Mouse (Mus musculus) frontal cortex, postnatal 25 days (tissue): ENCODE results near the gene Aip.
"Not testable (repeated sequence)": the region's sequence is repeated elsewhere in the genome, so short reads cannot be mapped to it uniquely, and the experiment has no call there.

Source experiments
- DNase-seq, 2 experiments: peaks; one replicate each; pipeline ENCODE4 v3.0.0; 2022; ENCODE audit warnings: low spot score in 2 of 2

Aip gene

GRCm38 (mm10) chr19:4135963-4136345, 10.3 kb upstream of the Aip start:
- DNase-seq: not testable (repeated sequence)

DNA sequence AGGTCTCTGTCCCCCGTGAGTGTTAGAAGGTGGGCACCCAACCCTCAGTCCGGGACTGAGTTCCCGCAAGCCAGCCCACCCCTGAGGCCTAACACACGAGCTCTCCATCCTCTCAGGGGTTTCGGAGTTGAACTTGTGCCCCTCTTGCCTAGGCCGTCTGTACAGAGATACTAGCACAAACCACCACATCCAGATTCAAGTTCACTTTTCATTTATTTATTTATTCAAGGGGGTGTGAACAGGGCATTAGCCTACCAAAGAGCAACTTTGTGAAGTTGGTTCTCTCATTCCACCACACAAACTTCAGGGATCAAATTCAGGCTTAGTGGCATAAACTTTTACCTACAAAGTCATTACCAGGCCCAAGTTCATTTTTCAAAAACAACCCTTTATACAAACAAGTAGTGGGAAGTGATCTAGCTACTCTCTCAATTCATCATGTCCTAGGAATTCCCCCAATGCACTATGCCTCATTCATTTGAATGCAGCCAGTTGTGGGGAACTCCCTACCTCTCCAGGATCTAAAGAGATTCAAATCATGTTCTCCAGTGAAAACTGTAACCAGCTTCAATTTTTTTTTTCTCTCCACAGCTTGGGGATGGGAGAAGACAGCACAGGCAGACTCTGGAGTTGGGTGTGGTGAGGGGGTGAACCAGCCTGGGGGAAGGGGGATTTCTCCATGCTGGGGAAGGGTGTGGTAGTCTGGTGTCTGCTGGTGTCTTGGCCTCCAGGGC, 9.7 kb upstream of the Aip start:
- DNase-seq: not testable (repeated sequence)

GRCm38 (mm10) chr19:4134354-4134753, 8.7 kb upstream of the Aip start:
- no peak for DNase-seq

DNA sequence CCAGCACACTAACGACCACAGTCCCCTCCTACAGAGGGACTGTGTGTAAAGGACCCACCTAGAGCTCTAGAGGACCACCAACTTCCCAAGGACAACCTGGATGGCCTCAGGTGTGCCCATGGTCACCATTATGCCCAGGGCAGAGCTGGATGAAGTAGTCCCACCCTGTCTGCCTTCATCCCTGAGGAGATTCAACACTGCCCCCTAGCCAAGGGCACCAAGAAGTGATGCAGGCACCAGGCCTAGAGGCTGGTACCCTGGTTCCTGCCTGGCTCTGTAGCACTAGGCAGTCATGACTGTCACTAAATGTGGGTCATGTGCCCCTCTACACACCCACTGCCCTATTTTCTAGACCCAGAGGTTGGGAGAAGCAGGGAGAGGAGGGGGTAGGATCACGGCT, 6.1 kb upstream of the Aip start:
- no peak for DNase-seq

DNA sequence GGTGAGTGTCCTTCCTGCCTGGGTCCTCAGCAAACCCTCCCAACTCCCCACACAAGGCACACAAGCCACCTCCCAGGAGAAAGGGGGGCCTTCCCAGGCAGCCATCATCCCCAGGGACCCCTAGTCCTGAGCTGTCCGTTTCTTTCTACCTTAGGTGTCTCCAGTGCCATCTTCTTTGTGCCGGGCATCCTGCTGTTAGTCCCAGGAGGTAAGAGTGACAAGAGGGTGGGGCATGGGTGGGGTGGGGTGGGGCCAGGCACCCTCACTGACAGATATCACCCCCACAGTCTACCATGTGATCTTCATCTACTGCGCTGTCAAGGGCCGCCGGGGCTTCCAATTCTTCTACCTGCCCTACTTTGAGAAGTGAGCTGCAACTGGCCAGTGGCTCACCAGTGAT, 5.4 kb upstream of the Aip start:
- no peak for DNase-seq

- no peak for DNase-seq
Observed at GRCm38 (mm10) chr19:4130106-4130505, 4.4 kb upstream of the Aip start.

- DNase-seq: no peak
Observed at GRCm38 (mm10) chr19:4129462-4129861, 3.8 kb upstream of the Aip start.

GRCm38 (mm10) chr19:4126759-4127495, 1.3 kb upstream of the Aip start:
- DNase-seq: no peak

DNA sequence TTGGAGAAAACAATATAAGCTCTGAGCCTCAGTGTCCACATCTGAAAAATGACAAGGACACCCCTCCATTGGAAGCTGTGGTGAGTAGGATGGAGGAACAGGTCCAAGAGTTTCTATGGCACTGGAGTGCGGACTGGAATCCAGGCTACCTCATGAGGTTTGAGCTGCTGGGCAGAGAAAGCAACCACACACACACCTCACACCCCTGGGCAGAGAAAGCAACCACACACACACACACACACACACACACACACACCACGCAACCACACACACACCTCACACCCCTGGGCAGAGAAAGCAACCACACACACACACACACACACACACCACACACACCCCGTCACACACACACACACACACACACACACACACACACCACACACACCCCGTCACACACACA, 390 bp downstream of the Aip start:
- not testable (repeated sequence) for DNase-seq

DNA sequence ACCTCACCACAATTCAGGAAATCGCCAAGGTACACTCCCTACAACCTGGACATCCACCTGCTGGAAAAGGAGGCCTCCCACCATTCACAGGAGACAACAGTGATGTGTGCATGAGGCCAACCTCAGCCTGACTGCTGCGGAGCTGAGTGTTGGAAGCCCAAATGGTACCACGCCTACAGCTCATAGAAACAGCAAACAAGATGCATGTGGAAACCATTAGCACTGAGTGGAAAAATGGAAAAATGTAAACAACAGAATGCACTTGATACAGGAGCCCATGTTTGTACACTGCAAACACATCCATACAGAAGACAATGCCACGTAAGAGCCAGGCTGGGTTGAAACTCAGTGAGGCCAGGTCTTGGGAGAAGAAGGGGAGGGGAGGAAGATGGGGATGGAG, 1.2 kb downstream of the Aip start:
- no peak for DNase-seq

DNA sequence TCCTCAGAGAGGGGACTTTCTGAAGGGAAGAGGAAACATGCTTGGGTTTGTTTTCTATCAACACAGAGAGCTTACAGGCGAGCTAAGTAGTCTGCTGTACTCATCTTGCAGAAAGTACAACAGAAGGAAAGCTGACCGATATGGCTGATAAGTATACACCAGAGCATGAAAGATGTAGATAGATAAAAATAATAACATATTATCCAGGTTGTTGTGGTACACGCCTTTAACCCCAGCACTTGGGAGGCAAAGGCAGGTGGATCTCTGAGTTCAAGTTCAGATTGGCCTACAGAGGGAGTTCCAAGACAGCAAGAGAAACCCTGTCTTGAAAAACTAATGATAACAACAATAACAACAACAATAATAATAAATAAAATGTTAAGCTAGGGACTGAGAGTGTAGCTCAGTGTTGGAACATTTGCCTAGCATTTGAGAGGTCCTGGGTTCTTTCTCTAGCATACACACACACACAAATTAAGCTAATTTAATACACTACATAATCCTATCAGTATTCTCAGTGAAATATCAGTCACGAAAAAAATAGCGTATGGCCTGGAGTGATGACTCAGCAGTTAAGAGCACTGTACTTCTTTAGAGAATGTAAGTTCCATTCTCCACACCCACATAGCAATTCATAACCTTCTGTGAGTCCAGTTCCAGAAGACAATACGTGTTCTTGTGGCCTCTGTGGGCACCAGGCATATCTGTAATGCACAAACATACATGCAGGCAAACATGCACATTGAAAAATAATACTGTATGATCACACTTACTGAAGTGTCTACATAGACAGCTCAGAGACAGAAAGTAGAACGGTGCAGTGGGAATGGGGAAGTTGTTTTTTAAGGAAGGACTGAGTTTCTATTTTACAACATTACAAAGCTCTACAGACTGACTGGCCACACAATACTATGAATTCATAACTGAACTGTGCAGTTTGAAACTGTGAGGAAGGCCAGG, 3.0 kb downstream of the Aip start:
- DNase-seq: no peak

DNA sequence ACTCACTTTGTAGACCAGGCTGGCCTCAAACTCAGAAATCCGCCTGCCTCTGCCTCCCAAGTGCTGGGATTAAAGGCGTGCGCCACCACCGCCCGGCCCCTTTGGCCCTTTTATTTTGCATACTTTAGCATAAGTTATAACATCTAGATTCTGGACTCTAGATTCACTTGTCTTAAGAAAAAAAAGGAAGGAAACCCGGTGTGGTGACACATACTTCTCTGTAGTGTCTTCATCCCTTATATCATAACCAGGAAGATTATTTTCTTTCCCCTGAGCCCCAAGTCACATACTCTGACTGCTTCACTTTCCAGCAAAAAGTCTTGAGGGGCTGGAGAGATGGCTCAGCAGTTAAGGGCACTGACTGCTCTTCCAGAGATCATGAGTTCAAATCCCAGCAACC, 3.8 kb downstream of the Aip start:
- not testable (repeated sequence) for DNase-seq

- DNase-seq: peak; percentile 95 to 97
Observed at GRCm38 (mm10) chr19:4121097-4121805, 4.4 kb downstream of the Aip start.

GRCm38 (mm10) chr19:4120496-4120895, 5.2 kb downstream of the Aip start:
- DNase-seq: no peak

DNA sequence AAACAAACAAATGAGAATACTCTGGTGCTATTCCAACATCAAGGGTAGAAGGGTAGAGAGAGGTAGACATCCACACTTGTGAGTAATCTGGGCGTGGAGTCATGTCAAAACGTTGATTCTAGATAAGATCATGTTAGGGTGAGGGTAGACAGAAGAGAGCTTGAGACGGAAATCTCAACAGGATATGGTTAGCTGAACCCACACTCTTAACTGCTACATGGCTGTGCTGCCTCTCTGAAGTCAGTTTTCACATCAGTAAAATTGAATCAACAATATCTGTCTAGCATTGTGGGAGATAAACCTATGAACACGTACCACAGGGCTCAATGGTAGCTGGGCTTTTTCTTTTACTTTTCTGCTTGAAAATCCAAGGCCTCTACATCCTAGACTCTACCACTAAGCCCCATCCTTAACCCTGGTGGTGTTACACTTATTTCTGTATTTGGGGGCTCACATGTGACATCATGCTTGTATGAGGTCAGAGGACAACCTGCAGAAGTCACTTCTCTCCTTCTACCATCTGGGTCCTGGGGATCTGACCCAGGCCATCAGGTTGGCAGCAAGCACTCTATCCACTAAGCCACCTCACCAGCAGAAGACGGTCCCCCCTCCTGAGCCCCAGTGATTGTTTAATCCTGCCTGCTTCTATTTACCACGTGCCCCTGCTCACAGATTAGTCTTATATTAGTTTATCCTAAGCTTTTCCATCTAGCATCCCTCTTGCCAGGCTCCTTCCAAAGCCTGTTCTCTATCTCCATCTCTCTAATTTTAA, 5.8 kb downstream of the Aip start:
- no peak for DNase-seq

- no peak for DNase-seq
Observed at GRCm38 (mm10) chr19:4118350-4118749, 7.3 kb downstream of the Aip start.

DNA sequence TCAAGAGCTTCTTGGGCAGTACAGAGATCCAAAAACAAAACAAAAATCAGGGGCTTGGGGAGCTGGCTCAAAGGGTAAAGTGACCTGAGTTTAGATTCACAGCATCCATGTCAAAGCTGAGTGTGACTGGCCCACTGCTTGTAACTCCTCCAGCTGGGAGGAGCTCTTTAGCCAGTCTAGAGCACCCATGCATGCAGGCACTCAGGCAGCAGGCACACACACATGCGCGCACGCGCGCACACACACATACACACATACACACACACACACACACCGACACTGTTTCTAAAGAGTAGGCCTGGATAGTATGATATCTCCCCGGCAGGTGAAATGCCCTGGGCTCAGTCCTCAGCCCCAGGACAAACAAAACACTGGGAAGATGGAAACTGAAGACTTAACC, 8.7 kb downstream of the Aip start:
- no peak for DNase-seq

GRCm38 (mm10) chr19:4115816-4116215, 9.8 kb downstream of the Aip start:
- DNase-seq: no peak

GRCm38 (mm10) chr19:4115144-4115543, 10.5 kb downstream of the Aip start:
- no peak for DNase-seq

- DNase-seq: no peak
Observed at GRCm38 (mm10) chr19:4114551-4114950, 11.1 kb downstream of the Aip start.

GRCm38 (mm10) chr19:4113806-4114230, 11.8 kb downstream of the Aip start:
- no peak for DNase-seq
